Mouse (Mus musculus): ENCODE results near the gene Zfp459. TPM values are rescaled to one million over a fixed set of nuclear protein-coding genes. Genes with fewer than 3 reads are reported as not detected.
"Not testable (repeated sequence)": the region's sequence is repeated elsewhere in the genome, so short reads cannot be mapped to it uniquely, and the experiment has no call there.

The Zfp459 gene
- polyA plus RNA-seq, 1 experiment from 2014 or later: 0.36 TPM

GRCm38 (mm10) chr13:67420558-67421206, 536 bp downstream of the Zfp459 start:
- Histone ChIP-seq H3K27ac (no peak overlapping the region), H3K4me2 (replicated peaks) (peak overlapping the region; percentile 57), H3K27me3 (ENCODE audit: control insufficient read depth, insufficient read depth, low read length) (no peaks in the 10 kb centered on the region), H3K4me3 (replicated peaks; ENCODE audit: low read length) (peak overlapping the region; percentile 38), H3K9ac (peak overlapping the region; percentile 35), H3K36me3 (replicated peaks; ENCODE audit: control insufficient read depth, insufficient read depth) (no peaks in the 10 kb centered on the region), H3K4me1 (replicated peaks; ENCODE audit: control insufficient read depth, insufficient read depth, low read length) (0 out of 2 replicates have a peak, but pooled peaks cover 3% of the 10 kb centered on the region), H3K9me3 (ENCODE audit: control insufficient read depth, low read length) (no peaks in the 10 kb centered on the region)
- no peak for DNase-seq (ENCODE audit: low spot score)
- ATAC-seq (ENCODE audit: low FRiP score): no peak; the same call in 1 of the 2 replicates
- WGBS: 34% methylated on average over 11 of the region's 11 CpGs

GRCm38 (mm10) chr13:67416811-67417210, 4.4 kb downstream of the Zfp459 start:
- 88% methylated on average over 3 of the region's 3 CpGs for WGBS
- Histone ChIP-seq H3K27ac (no peak overlapping the region), H3K9me3 (ENCODE audit: control insufficient read depth, low read length) (no peaks in the 10 kb centered on the region), H3K4me2 (replicated peaks) (no peak overlapping the region), H3K27me3 (ENCODE audit: control insufficient read depth, insufficient read depth, low read length) (no peaks in the 10 kb centered on the region), H3K4me1 (replicated peaks; ENCODE audit: control insufficient read depth, insufficient read depth, low read length) (0 out of 2 replicates have a peak, but pooled peaks cover 3% of the 10 kb centered on the region), H3K4me3 (replicated peaks; ENCODE audit: low read length) (no peak overlapping the region), H3K36me3 (replicated peaks; ENCODE audit: control insufficient read depth, insufficient read depth) (no peaks in the 10 kb centered on the region), H3K9ac (no peak overlapping the region)
- ATAC-seq (ENCODE audit: low FRiP score) (no peak), DNase-seq (ENCODE audit: low spot score) (no peak)

DNA sequence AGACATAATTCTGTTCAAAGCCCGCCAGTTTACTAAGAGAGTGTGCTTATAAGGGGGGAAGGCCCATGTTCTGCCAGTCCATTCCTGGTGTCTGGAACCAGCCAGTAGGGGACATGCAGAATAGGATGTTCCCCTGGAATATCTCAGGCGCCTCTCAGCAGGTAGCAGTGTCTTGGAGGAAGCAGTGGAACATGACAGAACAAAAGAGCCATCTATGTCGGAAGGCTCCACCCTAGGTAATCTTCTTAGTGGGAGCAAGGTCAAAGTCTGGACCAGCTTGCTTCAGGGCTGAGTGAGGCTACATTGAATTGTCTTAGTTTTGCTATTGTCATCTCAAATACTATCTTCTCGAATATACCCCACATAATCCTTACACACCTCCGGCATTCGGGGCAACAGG, 5.5 kb downstream of the Zfp459 start:
- no peak for ATAC-seq (ENCODE audit: low FRiP score)
- H3K9ac ChIP-seq: no peak overlapping the region
- no peak overlapping the region for H3K4me3 ChIP-seq (replicated peaks; ENCODE audit: low read length)
- no peaks in the 10 kb centered on the region for H3K27me3 ChIP-seq (ENCODE audit: control insufficient read depth, insufficient read depth, low read length)
- H3K4me2 ChIP-seq (replicated peaks): no peak overlapping the region
- DNase-seq (ENCODE audit: low spot score): no peak
- no peaks in the 10 kb centered on the region for H3K4me1 ChIP-seq (replicated peaks; ENCODE audit: control insufficient read depth, insufficient read depth, low read length)
- no peaks in the 10 kb centered on the region for H3K9me3 ChIP-seq (ENCODE audit: control insufficient read depth, low read length)
- no peak overlapping the region for H3K27ac ChIP-seq
- no peaks in the 10 kb centered on the region for H3K36me3 ChIP-seq (replicated peaks; ENCODE audit: control insufficient read depth, insufficient read depth)
- WGBS: 94% methylated on average over 6 of the region's 6 CpGs

DNA sequence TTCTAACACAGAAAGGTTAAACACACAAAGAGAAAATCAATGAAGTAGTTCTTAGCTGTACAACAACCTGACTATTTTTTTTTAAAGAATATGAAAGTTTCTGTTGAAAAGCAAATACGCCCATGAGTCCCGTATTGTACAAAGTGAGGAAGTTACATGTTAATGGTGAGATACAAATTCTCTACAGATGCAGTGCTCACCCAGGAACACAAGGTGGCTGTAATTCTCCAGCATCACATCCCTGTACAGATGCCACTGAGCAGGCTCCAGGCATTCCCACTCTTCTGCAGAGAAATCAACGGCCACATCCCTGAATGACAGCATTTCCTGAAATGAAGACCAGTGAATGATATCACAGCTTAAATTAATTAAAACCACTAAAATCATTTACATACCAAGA, 7.6 kb downstream of the Zfp459 start:
- DNase-seq (ENCODE audit: low spot score); H3K4me3 ChIP-seq (replicated peaks; ENCODE audit: low read length); H3K36me3 ChIP-seq (replicated peaks; ENCODE audit: control insufficient read depth, insufficient read depth); H3K4me1 ChIP-seq (replicated peaks; ENCODE audit: control insufficient read depth, insufficient read depth, low read length); H3K27ac ChIP-seq; H3K9ac ChIP-seq; H3K4me2 ChIP-seq (replicated peaks); H3K9me3 ChIP-seq (ENCODE audit: control insufficient read depth, low read length); H3K27me3 ChIP-seq (ENCODE audit: control insufficient read depth, insufficient read depth, low read length); ATAC-seq (ENCODE audit: low FRiP score): not testable (repeated sequence)
- 82% methylated on average over 3 of the region's 3 CpGs for WGBS

DNA sequence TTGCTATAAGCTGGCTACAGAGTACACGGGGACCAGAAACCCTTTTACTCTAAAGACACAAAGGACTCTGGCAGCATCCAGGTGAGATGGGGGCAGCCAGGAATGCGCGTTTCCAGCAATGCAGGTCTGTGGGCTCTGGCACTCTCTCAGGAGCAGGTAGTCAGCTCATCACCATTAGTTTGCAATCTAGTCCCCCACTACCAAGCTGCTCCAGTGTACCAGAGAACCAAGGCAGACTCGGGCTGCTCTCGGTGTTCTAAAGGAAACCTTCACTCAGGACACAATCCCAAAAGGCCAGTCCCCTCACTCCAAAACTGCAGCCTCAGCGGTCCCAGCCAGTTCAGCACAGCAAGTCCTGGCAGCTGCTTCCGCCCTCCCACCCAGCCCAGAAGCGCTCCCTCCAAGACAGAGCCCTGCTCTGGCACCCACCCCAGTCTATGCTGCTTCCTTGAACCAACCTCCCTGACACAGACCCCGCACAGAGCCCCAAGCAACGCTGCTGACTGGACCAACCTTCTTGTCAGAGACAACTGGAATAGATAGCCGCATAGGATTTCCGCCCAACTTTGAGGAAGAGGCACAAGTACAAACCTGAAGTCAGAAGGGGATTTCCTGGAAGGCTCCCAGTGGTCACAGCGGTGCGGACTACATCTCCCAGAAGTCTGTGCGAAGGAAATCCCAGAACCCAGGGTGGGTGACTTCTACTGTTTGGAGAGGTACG, 21.9 kb downstream of the Zfp459 start, which contains the start of gene Zfp429:
Gene Zfp429 (minus strand): TSS at position 637 of the 721 bp plus-strand sequence.
- not testable (repeated sequence) for H3K36me3 ChIP-seq (replicated peaks; ENCODE audit: control insufficient read depth, insufficient read depth); H3K9me3 ChIP-seq (ENCODE audit: control insufficient read depth, low read length); H3K27ac ChIP-seq; H3K4me1 ChIP-seq (replicated peaks; ENCODE audit: control insufficient read depth, insufficient read depth, low read length); H3K27me3 ChIP-seq (ENCODE audit: control insufficient read depth, insufficient read depth, low read length)
- Histone ChIP-seq H3K9ac (peak within 1 kb of the TSS; percentile 62), H3K4me2 (replicated peaks) (peak within 1 kb of the TSS; percentile 69), H3K4me3 (replicated peaks; ENCODE audit: low read length) (peak within 1 kb of the TSS; percentile 50)
- peak; percentile 72 for DNase-seq (ENCODE audit: low spot score)
- 6% methylated on average over 14 of the region's 16 CpGs for WGBS
- ATAC-seq (ENCODE audit: low FRiP score): peak; percentile 96

DNA sequence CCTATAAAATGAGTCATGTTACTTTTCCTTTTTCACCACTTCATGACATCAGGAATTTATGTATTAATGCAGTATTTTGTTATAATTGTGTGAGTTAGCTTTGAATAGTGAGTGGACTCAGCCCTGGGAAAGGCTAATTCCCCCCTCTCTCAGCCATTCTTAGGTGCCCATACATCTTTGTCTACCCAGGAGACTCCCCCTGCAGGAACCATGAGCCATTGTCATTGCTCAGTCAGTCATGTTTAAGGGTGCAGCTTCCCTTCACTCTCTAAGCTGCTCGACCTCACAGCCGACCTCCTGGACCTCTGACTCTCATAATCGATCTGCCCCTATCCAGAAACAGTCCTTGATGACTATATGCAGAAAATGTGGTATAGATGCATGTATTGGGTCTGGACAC, 45.0 kb downstream of the Zfp459 start:
- DNase-seq (ENCODE audit: low spot score): not testable (repeated sequence)
- WGBS: 61% methylated on average over 3 of the region's 3 CpGs

GRCm38 (mm10) chr13:67375050-67375911, 45.9 kb downstream of the Zfp459 start, which contains the start of the genes Gm28041 and Zfp456:
TSS of gene Gm28041 (minus strand) at chr13:67375733.
TSS of gene Zfp456 (minus strand) at chr13:67375810.
- Histone ChIP-seq H3K9ac (peak within 1 kb of the TSS; percentile 45; the same call in 1 of the 2 replicates), H3K4me3 (replicated peaks; ENCODE audit: low read length) (peak within 1 kb of the TSS; percentile 35), H3K4me2 (replicated peaks) (peak within 1 kb of the TSS; percentile 65)
- H3K9me3 ChIP-seq (ENCODE audit: control insufficient read depth, low read length); H3K27ac ChIP-seq; H3K36me3 ChIP-seq (replicated peaks; ENCODE audit: control insufficient read depth, insufficient read depth); H3K27me3 ChIP-seq (ENCODE audit: control insufficient read depth, insufficient read depth, low read length); H3K4me1 ChIP-seq (replicated peaks; ENCODE audit: control insufficient read depth, insufficient read depth, low read length): not testable (repeated sequence)
- peak; percentile 91 for ATAC-seq (ENCODE audit: low FRiP score)
- DNase-seq (ENCODE audit: low spot score): peak; percentile 71
- 18% methylated on average over 14 of the region's 15 CpGs for WGBS

More for the DNA sequence above, 45.0 kb downstream of the Zfp459 start:
- not testable (repeated sequence) for H3K4me1 ChIP-seq (replicated peaks; ENCODE audit: control insufficient read depth, insufficient read depth, low read length); H3K36me3 ChIP-seq (replicated peaks; ENCODE audit: control insufficient read depth, insufficient read depth); H3K27me3 ChIP-seq (ENCODE audit: control insufficient read depth, insufficient read depth, low read length); H3K27ac ChIP-seq; H3K4me3 ChIP-seq (replicated peaks; ENCODE audit: low read length); ATAC-seq (ENCODE audit: low FRiP score); H3K4me2 ChIP-seq (replicated peaks); H3K9me3 ChIP-seq (ENCODE audit: control insufficient read depth, low read length); H3K9ac ChIP-seq

- H3K4me3 ChIP-seq (replicated peaks; ENCODE audit: low read length): peak within 1 kb of the TSS; percentile 66
- peak; percentile 92 for ATAC-seq (ENCODE audit: low FRiP score)
- H3K27ac ChIP-seq: 0 out of 2 replicates have a peak within 1 kb of the TSS, but pooled peaks have one; percentile 35
- no peaks in the 10 kb centered on the region for H3K27me3 ChIP-seq (ENCODE audit: control insufficient read depth, insufficient read depth, low read length)
- H3K36me3 ChIP-seq (replicated peaks; ENCODE audit: control insufficient read depth, insufficient read depth): no peaks in the 10 kb centered on the region
- peak within 1 kb of the TSS; percentile 64 for H3K9ac ChIP-seq
- H3K9me3 ChIP-seq (ENCODE audit: control insufficient read depth, low read length): no peaks in the 10 kb centered on the region
- DNase-seq (ENCODE audit: low spot score): peak; percentile 93
- H3K4me1 ChIP-seq (replicated peaks; ENCODE audit: control insufficient read depth, insufficient read depth, low read length): no peaks in the 10 kb centered on the region
- H3K4me2 ChIP-seq (replicated peaks): peak within 1 kb of the TSS; percentile 82
- WGBS: under 1% methylated on average over 15 of the region's 15 CpGs
Measured at GRCm38 (mm10) chr13:67360131-67360744, 61.0 kb downstream of the Zfp459 start, which contains the start of the genes Gm28044 and Zfp953. TSS of gene Gm28044 (minus strand) at chr13:67360536. TSS of gene Zfp953 (minus strand) at chr13:67360605.

Data from hindbrain, embryonic 14.5 days (tissue).